Mouse (Mus musculus): ENCODE measurements around the gene Setd2.
A peak's percentile ranks its signal among the peaks of the same experiment; 100 is the strongest.

The Setd2 gene

DNA sequence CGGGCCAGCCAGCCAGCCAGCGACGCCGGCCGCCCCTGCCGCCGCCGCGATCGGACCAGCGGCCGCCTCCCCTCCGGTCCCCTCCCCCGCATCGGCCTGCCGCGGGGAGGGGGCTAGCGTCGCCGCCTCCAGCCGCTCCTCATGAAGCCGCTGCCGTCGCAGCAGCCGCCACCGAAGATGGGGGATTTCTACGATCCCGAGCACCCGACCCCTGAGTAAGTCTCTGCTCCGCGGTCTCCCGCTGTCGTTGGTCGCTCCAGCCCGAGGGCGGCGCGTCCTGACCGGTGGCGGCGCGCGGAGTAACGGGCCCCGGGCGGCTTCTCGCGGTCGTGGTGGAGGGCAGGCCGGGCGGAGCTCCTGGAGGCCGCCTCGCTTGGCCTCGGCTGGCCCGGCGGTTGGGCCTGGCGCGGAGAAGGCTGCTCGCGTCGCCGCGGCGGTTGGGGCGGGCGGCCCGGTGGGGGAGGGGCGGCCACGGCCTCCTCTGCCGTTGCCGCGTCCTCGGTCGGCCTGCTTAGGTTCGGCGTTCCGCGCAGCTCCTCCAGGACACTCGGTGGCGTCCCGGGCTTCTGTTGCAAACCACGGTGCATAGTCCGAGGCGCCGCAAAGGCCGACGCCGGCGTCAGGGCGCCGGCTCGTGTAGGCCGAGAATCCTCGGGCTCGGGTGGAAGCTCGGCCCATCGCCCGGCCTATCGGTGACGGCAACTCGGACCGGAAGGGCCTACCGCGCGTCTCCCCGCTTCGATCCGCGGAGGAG is at the start of gene Setd2:
Gene Setd2 (plus strand): TSS at position 60 of the 754 bp plus-strand sequence.
- peak; percentile 79 for DNase-seq (ENCODE audit: extremely low read depth, insufficient read length, low spot score)

DNA sequence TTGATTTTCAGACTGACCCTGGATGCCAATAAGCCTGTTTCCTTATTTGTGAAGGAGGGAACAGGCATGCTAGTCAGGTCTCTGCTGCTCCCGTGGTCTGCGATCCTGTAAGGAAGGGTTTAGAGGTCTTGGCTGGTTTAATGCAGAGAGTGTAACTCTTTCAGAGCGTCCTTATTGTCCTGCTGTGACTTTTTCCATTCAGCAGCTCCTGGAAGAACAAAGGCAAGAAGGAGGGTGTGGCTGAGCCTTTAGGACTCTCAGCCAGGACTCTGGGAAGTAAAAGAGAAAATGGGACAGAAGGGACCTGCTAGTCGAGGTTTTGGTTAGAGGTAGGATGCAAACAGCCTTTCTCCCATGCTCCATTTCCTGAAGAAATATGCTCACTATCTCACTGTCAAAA is 43.6 kb upstream of the Setd2 start:
- no peak for DNase-seq (ENCODE audit: extremely low read depth, insufficient read length, low spot score)

DNA sequence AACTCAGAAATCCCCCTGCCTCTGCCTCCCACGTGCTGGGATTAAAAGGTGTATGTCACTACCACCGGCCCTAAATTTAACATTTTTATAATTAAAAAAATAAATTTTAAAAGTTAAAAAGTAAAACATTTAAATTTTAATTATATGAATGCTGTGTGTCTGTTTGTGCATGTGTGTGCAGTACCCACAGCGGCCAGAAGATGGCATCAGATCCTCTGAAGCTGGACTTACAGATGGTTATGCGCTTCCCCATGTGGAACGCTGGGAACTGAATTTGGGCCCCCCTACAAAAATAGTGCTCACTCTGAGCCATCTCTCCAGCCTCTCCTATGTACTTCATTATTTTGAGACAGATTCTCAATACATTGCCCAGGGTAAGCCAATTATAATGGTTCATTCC is 41.5 kb upstream of the Setd2 start:
- DNase-seq (ENCODE audit: extremely low read depth, insufficient read length, low spot score) = no peak

DNA sequence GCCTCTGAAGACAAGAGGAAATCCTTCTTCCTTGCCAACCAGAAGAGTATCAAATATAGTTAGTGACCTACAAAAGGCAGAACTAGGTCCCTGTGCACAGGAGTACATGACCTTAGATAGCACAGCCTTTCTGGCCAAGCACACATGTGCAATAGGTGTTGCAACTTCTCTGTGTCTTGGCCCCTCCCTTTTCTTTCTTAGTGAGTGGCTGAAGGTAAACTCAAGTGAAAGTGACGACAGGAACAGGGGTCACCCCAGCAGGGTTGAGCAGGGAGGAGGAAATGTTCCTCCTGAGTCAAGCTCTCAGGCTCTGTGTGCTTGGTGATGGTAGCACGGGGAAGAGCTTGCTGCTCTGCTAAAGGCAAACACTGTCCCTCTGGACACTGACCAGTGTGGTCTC is 6.7 kb upstream of the Setd2 start:
- no peak for DNase-seq (ENCODE audit: extremely low read depth, insufficient read length, low spot score)

DNA sequence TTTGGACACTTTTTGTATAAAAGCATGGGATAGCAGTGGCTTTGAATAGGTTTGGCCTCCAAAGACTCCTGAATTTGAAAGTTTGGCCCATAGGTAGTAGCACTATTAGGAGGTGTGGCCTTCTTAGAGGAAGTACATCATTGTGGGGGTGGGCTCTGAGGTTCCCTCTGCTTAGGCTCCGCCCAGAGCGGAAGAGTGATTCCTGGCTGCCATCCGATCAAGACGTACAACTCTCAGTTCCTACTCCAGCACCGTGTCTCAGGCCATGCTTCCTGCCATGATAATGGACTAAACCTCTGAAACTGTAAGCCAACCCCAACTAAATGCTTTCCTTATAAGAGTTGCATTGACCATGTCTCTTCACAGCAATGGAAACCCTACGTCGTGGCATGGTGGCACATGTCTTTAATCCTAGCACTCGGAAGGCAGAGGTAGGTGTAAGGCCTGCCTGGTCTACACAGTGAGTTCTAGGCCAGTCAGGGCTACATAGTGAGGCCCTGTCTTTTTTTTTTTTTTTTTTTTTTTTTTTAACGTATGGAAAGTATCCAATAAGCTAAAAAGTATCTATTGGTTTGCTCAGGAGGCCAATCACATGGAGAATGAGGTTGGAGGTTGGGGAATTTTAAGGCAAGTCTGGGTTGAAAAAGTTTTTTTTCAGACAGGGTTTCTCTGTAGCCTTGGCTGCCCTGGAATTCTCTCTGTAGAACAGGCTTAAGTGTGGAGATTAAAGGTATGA is 3.2 kb upstream of the Setd2 start:
- DNase-seq (ENCODE audit: extremely low read depth, insufficient read length, low spot score) = peak; percentile 22

DNA sequence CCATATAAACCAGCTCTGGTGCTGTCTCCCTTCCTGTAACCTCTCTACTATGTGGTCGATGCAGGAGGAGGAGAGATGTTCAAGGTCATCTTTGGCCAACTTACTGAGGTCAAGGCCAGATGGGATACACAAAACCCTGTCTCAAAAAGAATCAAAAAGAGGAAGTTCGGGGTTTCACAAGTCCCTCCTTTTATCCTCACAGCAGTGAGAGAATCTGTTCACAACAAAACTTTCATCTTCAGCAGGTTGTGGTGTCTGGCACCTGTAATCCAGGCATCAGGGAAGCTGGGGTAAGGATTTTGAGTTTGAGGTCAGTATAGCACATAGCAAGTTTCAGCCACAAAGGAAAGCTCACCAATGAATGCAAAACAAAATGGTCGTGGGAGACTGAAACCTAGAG is 1.7 kb upstream of the Setd2 start:
- DNase-seq (ENCODE audit: extremely low read depth, insufficient read length, low spot score) = no peak

DNA sequence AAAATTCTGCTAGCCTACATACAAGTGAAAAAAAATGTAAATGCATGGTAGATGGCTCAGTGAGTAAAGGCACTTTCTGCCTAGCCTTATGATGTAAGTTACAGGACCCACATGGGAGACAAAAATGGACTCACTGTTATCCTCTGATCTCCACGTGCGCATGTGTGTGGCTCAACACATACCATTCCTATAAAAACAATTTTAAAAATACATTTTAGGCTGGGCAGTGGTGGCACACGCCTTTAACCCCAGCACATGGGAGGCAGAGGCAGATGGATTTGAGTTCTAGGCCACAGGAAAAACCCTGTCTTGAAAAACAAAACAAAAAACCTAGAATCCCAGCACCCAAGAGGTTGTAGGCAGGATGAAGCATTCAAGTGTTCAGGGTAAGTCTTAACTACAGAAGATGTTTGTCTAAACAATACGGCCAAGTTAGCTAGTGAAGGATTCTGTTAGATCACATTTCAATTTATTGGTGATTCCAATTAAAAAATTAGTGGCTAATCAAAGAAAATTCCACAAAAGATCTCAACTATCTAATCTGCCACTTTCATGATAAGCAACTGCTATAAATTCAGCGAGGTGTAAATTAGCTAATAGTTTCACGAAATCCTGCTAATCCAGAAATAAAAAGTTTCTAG is 1.1 kb upstream of the Setd2 start:
- DNase-seq (ENCODE audit: extremely low read depth, insufficient read length, low spot score) = peak; percentile 26

DNA sequence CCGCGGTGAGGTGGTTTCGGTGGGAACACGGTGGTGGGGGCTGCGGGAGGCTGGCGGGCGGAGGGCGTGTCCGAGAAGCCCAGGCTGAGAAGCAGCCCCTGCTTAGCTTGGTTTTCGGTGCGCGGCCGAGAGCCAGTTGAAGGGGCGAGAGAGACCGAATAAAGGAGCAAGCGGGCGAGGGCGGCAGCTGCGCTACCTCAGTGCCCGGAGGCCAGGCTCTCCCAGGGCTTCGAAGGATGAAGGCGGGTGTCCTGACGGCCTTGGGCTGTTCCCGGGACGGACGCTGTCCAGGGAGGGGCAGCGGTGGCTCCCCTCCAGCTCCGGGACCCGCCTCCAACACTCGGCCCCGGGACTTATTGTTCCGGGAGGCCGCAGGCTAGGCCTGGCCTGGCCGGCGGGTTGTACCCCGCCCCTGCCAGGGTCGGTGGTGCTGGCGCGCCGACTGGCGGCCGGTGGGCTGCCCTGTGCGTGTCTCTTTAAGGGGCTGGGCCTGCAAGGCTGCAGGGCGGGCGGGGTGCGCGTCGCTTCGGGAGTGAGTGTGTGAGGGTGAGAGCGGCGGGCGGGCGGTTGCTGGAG is 395 bp upstream of the Setd2 start:
- DNase-seq (ENCODE audit: extremely low read depth, insufficient read length, low spot score) = peak; percentile 99

DNA sequence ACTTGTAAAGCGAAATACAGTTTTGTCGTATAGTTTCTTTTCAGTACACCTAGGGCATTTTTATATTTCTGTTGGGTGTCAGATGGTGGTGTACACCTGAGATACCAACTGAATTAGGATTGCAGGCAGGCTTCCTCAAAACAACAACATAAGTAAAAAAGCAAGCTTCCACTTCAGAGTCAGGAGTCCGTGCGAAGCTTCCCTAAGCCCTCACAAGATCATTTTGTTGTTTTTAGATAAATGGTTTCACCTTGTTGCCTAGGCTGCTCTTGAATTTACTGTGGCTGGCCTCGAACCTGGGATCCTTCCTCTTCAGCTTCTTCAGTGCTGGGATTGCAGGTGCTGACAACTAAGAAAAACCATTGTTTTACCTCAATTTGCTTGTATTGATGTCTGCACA is 1.2 kb downstream of the Setd2 start:
- DNase-seq (ENCODE audit: extremely low read depth, insufficient read length, low spot score) = no peak

DNA sequence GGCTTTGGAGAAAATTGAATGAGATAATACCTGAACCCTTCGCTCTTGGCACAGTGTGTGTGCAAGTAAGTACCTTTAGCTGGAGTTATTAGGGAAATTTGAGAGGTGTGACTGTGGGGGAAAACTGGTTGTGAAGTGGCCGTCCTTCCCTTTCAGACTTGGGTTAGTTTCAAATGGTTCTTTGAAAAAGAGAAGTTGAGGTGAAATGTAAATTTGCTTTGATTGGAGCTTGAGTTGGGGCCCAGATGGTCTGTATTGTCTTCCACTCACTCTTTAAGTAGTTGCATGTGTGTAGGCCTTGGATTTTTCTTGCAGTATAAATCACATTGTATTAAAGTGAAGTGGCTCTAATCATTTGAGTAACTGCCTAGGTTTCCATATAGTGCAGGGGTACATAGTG is 2.7 kb downstream of the Setd2 start:
- no peak for DNase-seq (ENCODE audit: extremely low read depth, insufficient read length, low spot score)

DNA sequence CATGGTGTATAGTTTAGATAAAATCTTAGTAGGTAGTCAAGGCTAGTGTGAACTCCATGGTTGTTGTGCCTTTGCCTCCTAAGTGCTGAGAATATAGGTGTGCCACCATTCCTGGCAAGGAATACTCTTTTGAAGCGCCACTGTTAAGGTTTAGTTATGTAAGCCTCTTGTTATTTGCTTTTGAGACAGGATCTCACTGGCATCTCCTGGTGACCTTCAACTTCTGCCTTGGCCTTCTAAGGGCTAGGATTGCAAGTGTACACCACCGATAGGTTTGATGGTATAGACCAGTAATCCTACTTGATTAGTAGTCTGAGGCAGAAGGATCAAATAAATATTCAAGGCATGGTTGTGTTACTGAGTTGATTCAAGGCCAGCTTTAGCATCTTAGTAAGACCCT is 4.2 kb downstream of the Setd2 start:
- DNase-seq (ENCODE audit: extremely low read depth, insufficient read length, low spot score) = no peak

DNA sequence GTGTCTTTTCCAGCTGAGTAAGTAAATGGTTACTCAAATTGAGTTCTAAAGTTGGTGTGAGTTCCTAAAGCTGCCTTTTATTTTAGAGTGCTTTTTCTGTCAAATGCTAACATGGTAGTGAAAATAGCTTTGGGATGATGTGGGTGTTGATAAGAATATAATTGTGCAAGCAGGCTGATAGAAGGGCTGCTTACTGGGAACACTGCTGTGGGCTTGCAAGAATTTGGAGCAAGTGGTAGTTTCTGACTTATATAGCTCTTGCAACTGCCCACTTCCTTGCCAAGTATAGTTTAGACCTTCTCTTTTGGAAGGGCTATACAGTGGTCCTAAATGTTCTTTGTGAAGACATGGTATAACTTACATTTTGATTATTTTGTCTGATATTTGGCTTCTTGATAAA is 6.1 kb downstream of the Setd2 start:
- DNase-seq (ENCODE audit: extremely low read depth, insufficient read length, low spot score) = no peak

DNA sequence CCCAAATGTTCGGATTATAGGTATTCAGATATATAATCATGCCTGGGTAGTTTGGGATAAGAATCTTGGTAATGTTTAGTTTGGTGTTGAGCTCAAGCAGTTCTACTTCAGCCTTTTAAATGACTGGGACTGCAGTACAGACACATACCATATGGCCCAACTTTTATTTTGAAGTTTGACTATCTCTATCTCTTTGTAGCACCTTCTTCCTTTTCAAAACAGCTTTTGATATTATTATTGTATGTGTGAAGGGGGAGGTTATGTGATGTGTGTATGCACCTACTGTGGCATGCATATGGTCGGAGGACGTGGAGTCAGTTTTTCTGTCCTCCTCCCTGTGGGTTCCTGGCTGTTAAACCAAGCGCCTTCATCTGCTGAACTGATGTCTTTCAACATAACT is 9.6 kb downstream of the Setd2 start:
- no peak for DNase-seq (ENCODE audit: extremely low read depth, insufficient read length, low spot score)

DNA sequence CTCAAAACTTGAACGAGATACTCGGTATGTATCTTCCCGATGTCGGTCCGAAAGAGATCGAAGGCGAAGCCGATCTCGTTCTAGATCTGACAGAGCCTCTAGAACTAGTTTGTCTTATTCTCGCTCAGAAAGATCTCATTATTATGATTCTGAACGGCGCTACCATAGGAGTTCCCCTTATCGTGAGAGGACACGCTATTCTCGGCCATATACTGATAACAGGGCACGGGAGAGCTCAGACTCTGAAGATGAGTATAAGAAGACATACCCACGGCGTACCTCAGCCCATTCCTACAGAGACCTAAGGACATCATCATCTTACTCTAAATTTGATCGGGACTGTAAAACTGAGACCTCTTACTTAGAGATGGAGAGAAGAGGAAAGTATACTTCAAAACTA is 15.9 kb downstream of the Setd2 start:
- no peak for DNase-seq (ENCODE audit: extremely low read depth, insufficient read length, low spot score)

DNA sequence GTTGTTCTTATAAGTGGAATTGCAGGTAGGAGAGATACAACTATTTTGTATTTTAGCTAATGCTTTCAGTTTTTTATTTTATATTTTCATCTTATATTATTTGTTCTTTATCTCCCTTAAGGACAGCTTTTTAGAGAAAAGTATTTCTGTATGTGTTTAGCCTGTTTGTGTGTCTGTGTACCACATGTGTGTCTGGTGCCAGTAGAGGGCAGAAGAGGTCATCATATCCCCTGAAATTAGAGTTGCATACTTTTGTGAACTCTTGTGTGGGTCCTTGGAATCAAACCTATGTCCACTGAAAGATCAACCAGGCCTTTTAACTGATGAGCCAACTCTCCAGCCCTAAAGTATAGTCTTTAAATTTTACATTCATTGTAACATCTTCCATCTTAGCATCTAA is 35.9 kb downstream of the Setd2 start:
- no peak for DNase-seq (ENCODE audit: extremely low read depth, insufficient read length, low spot score)

DNA sequence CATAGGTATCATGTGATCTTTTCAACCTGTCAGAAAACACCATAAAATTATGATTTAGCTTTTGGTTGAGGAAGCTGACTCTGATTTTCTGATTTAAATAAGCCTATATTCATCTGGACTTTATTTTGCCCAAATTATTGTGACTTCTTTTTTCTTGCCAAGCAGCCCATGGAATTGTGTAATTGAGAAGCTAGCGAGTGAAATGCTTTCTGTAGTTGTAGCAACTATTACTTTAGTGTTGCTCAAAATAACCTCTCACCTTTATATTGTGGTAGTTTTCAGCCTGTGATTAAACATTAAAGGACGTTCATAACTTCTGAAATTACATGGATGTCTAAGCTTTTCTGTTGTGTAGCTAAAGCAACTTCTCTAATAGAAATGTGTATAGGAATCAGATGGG is 49.8 kb downstream of the Setd2 start:
- DNase-seq (ENCODE audit: extremely low read depth, insufficient read length, low spot score) = no peak

DNA sequence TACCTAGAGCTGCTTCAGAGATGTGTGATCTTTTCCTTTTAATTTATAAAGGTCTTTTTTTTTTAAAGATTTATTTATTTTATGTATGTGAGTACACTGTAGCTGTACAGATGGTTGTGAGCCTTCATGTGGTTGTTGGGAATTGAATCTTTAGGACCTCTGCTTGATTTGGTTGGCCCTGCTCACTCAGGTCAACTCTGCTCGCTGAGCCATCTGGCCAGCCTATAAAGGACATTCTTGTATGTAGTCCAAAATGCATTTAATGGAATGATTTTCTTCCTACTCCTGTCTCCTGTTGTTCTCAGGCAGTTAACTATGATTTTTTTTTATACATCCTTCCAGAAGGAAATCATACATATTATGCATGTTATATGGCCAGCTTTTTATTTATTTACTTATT is 51.1 kb downstream of the Setd2 start:
- DNase-seq (ENCODE audit: extremely low read depth, insufficient read length, low spot score) = no peak

DNA sequence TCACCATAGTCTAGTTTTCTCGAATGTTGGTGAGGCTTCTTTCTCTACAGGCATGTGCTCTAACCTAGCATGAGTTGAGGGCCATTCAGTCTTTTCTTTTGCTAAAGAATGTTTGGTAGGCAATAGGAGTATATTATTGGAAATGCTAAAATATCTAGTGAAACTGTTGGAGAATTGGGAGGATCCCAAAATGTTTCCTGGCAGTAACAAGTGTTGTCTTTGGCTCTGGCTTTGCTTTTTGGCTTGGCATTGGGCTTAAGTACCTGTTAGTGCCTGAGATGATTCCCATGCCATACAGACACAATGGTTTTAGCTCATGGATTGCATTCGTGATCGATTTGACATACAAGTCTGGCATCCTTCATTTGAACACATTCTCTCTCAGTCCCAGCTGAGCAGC is 79.1 kb downstream of the Setd2 start:
- no peak for DNase-seq (ENCODE audit: extremely low read depth, insufficient read length, low spot score)

DNA sequence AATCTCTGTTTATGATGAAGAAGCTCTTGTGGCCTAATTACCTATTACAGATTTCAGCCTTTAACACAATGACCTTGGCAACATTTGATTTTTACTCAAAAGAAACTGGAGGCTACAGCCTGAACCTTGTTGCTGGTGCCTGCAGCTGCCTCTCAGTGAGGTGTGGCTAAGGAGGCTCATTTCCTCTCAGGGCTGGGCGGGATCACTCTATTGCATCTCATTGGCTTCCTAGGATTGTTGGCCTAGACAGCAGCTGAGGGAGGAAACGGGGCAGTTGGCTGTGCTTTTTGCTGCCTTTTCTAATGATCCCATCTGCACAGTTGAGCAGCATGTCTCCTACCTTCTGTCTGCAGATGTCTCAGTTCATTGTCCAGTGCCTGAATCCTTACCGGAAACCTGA is 84.7 kb downstream of the Setd2 start:
- DNase-seq (ENCODE audit: extremely low read depth, insufficient read length, low spot score) = no peak

DNA sequence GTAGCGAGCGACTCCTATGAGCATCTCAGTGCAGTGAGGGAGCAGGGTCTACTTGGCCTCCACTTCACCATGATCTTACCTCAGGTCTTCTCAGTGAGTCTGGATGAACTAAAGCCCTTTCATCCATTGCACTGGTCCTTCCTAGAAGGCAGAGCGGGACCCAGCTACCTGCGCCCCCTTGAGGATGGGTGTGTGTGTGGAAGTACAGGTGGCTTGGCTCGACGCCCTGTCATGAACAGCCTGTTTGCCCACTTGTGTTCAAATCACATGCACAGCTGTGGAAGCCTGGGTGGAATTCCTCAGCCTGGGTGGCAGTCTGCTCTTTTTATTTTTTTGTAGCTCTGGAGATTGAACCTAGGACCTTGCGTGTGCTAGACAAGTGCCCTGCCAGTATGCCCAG is 87.8 kb downstream of the Setd2 start:
- no peak for DNase-seq (ENCODE audit: extremely low read depth, insufficient read length, low spot score)

DNA sequence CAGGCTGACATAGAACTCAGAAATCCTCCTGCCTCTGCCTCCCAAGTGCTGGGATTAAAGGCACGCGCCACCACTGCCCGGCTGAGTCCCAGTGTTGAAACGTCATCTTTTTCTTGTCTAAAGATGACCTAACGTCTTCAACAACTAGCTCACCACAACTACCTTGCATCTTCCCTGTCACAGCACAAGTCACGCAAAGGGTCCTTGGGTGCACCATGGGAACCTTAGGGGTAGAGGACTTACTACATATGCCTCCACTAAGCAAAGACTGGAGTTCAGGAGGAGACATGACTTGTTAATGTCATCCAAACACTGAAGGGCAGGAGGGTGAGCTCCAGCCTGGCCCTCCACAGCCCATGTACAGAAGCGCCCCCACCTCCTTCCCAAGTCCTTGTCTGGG is 88.3 kb downstream of the Setd2 start:
- no peak for DNase-seq (ENCODE audit: extremely low read depth, insufficient read length, low spot score)
